Mouse (Mus musculus) retina, postnatal 7 days (tissue): ENCODE results near the gene Hmcn2.

Source experiments
- DNase-seq: peaks from one replicate; pipeline ENCODE4 v3.0.0-alpha.2; 2012; ENCODE audit warnings: low read depth, low spot score

Hmcn2 gene

GRCm38 (mm10) chr2:31314007-31314465 lies at the start of gene Hmcn2:
Hmcn2 (plus strand) TSS chr2:31314415.
- DNase-seq = no peak

- peak; percentile 41 for DNase-seq
These were observed 46.8 kb upstream of the Hmcn2 start for GRCm38 (mm10) chr2:31267447-31267846.

- no peak for DNase-seq
These were observed 45.6 kb upstream of the Hmcn2 start for GRCm38 (mm10) chr2:31268631-31269030.

- DNase-seq = no peak
These were observed 45.0 kb upstream of the Hmcn2 start for GRCm38 (mm10) chr2:31269188-31269587.

- no peak for DNase-seq
These were observed 44.4 kb upstream of the Hmcn2 start for GRCm38 (mm10) chr2:31269847-31270246.

GRCm38 (mm10) chr2:31270470-31270869 lies 43.7 kb upstream of the Hmcn2 start:
- DNase-seq = no peak

GRCm38 (mm10) chr2:31271071-31271470 lies 43.1 kb upstream of the Hmcn2 start:
- no peak for DNase-seq

GRCm38 (mm10) chr2:31274993-31275392 lies 39.2 kb upstream of the Hmcn2 start:
- DNase-seq = no peak

GRCm38 (mm10) chr2:31277810-31278209 lies 36.4 kb upstream of the Hmcn2 start:
- no peak for DNase-seq

- no peak for DNase-seq
These were observed 35.7 kb upstream of the Hmcn2 start for GRCm38 (mm10) chr2:31278483-31278882.

- DNase-seq = no peak
These were observed 33.1 kb upstream of the Hmcn2 start for GRCm38 (mm10) chr2:31281138-31281537.

GRCm38 (mm10) chr2:31282266-31282665 lies 31.9 kb upstream of the Hmcn2 start:
- no peak for DNase-seq

- DNase-seq = no peak
These were observed 31.3 kb upstream of the Hmcn2 start for GRCm38 (mm10) chr2:31282880-31283279.

GRCm38 (mm10) chr2:31284531-31284930 lies 29.7 kb upstream of the Hmcn2 start:
- DNase-seq = no peak

GRCm38 (mm10) chr2:31291421-31291820 lies 22.8 kb upstream of the Hmcn2 start:
- peak; percentile 46 for DNase-seq

GRCm38 (mm10) chr2:31294985-31295384 lies 19.2 kb upstream of the Hmcn2 start:
- peak; percentile 39 for DNase-seq

- DNase-seq = no peak
These were observed 17.8 kb upstream of the Hmcn2 start for GRCm38 (mm10) chr2:31296395-31296794.

GRCm38 (mm10) chr2:31297602-31298268 lies 16.5 kb upstream of the Hmcn2 start:
- DNase-seq = no peak

- DNase-seq = no peak
These were observed 15.4 kb upstream of the Hmcn2 start for GRCm38 (mm10) chr2:31298814-31299213.

- peak; percentile 50 for DNase-seq
These were observed 14.9 kb upstream of the Hmcn2 start for GRCm38 (mm10) chr2:31299266-31299665.

GRCm38 (mm10) chr2:31299996-31300395 lies 14.2 kb upstream of the Hmcn2 start:
- DNase-seq = no peak

GRCm38 (mm10) chr2:31303177-31303576 lies 11.0 kb upstream of the Hmcn2 start:
- no peak for DNase-seq

- no peak for DNase-seq
These were observed 10.0 kb upstream of the Hmcn2 start for GRCm38 (mm10) chr2:31304191-31304590.
